Mouse (Mus musculus) heart, embryonic 11.5 days (tissue): ENCODE measurements around the gene Spaca4. TPM values are rescaled to one million over a fixed set of nuclear protein-coding genes. Genes with fewer than 3 reads are reported as not detected.
A peak's percentile ranks its signal among the peaks of the same experiment; 100 is the strongest.

Source experiments
- ATAC-seq: fragments of 200-750 bp; cut with Nextera tagmentation; replicated peaks from 2 replicates; pipeline ENCODE4 v1.8.0; 2017; ENCODE audit warnings: moderate library complexity; ENCODE audit not compliant: insufficient number of reproducible peaks, low FRiP score, low TSS enrichment
- H3K27ac ChIP-seq: fragments of 300-500 bp; sonication (generic); 2 replicates; pipeline ENCODE4 v1.5.1; 2014; ENCODE audit warnings: mild to moderate bottlenecking, low read depth, low read length
- H3K27me3 ChIP-seq: fragments of 300-500 bp; sonication (generic); 2 replicates; pipeline ENCODE4 v1.6.1; 2014; ENCODE audit warnings: mild to moderate bottlenecking, low read length, mixed read lengths; ENCODE audit not compliant: control insufficient read depth, insufficient read depth
- H3K36me3 ChIP-seq: fragments of 300-500 bp; sonication (generic); 2 replicates; pipeline ENCODE4 v1.6.1; 2014; ENCODE audit warnings: mild to moderate bottlenecking, low read length, moderate library complexity, mixed read lengths; ENCODE audit not compliant: control insufficient read depth, insufficient read depth
- H3K4me1 ChIP-seq: fragments of 300-500 bp; sonication (generic); 2 replicates; pipeline ENCODE4 v1.6.1; 2014; ENCODE audit warnings: low read length; ENCODE audit not compliant: control insufficient read depth, insufficient read depth
- H3K4me2 ChIP-seq: fragments of 300-500 bp; sonication (generic); 2 replicates; pipeline ENCODE4 v1.6.1; 2014; ENCODE audit warnings: mild to moderate bottlenecking, moderate library complexity
- H3K4me3 ChIP-seq: fragments of 300-500 bp; sonication (generic); 2 replicates; pipeline ENCODE4 v1.5.1; 2014; ENCODE audit warnings: low read depth, low read length
- H3K9ac ChIP-seq: fragments of 300-500 bp; sonication (generic); 2 replicates; pipeline ENCODE4 v1.6.1; 2014; ENCODE audit warnings: mild to moderate bottlenecking, low read depth, low read length, moderate library complexity
- H3K9me3 ChIP-seq: fragments of 300-500 bp; sonication (generic); replicated peaks from 2 replicates; pipeline ENCODE4 v1.6.1; 2016; ENCODE audit warnings: low read length; ENCODE audit not compliant: control insufficient read depth
- WGBS: fragments of 180-500 bp; shearing (Covaris S2); extraction: QIAGEN DNeasy Blood & Tissue Kit; methylation state at CpG from one replicate; pipeline ENCODE4 v1.1.7; 2014; ENCODE audit not compliant: insufficient replicate concordance; 5-methylcytosine and 5-hydroxymethylcytosine counted together
- polyA plus RNA-seq: library from polyadenylated mRNA; unstranded; fragments of >200 nt; fragmentation: Nextera tagmentation; extraction: Ambion mirVana; gene quantifications from 2 replicates; pipeline ENCODE4 v1.2.1, GENCODE M21; 2014

The Spaca4 gene
- polyA plus RNA-seq, 1 experiment from 2014 or later: not detected

GRCm38 (mm10) chr7:45718331-45718730 is 7.3 kb downstream of the Spaca4 start:
- H3K9me3 ChIP-seq: no peaks in the 10 kb centered on the region
- H3K4me2 ChIP-seq: peak overlapping the region; percentile 96
- H3K27ac ChIP-seq: peak overlapping the region; percentile 91
- no peak for ATAC-seq
- H3K4me1 ChIP-seq: peaks cover 41% of the 10 kb centered on the region
- peak overlapping the region; percentile 97 for H3K4me3 ChIP-seq
- peaks cover 23% of the 10 kb centered on the region for H3K36me3 ChIP-seq
- under 1% methylated on average over 20 of the region's 20 CpGs for WGBS
- no peaks in the 10 kb centered on the region for H3K27me3 ChIP-seq
- peak overlapping the region; percentile 99 for H3K9ac ChIP-seq

DNA sequence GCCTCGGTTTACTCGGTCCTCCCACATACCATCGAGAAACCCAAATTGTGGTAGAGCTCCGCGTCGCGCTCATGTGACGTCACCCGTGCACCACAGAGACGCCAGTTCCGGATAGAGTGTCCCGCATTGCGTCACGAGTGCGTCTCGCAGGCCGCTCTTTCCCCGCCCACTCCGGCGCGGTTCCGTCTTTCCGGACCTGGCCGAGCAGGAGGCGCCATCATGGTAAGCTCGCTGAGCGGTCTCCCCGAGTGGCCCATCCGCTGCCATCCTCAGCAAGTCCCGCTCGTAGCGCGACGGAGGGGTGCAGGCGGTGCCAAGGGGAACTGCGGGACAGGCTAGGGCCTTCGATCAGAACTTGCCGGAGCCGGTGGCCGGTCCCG is 7.7 kb downstream of the Spaca4 start, which contains the start of gene Sphk2:
Gene Sphk2 (minus strand): TSS at position 85 of the 380 bp plus-strand sequence.
- ATAC-seq: peak; percentile 70
- H3K36me3 ChIP-seq: peaks cover 23% of the 10 kb centered on the region
- 1% methylated on average over 41 of the region's 41 CpGs for WGBS

DNA sequence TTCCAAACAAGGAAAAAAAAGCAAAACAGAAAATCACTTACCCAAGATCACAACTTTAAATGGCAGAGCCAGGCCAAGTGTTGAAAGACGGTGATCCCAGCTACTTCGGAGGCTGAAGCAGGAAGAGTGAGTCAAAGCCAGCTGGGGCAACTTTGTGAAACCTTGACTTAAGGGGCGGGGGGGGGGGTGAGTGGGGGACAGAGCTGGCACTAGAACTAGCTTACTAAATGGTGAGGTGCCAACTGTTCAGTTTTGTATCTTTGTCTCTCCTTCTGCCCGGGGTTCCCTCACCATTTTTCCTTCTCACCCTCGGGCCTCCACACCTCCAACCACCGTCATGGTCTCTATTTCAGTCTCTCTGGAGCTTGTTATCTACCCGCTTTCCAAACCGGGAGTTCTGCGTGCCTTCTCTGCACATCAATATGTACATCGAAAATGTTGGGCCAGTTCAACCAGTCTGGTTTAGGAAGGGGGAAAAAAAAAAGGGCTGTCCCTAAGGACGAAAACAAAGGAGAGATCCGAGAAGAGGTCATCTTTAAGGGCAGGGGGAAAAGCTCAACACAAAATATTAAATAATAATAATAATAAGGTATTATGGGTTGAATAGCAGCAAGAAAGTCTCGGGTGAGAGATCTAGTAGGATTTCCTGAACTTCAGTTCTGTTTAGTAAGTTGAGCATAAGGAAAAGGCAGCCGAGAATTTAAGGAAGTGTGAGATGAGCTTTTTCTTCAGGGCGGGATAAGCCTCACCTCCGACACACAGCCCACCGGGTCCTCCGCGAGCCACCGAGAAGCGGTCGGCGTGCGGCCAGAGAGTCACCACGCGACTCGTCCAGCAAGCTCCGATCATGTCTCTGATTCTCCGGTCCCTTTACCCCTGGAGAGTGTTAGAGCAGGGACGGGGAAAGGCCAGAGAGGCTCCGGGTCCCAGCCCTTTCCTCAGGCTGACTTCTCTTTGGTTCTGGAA is 8.4 kb downstream of the Spaca4 start:
- peaks cover 28% of the 10 kb centered on the region for H3K36me3 ChIP-seq
- peak overlapping the region; percentile 91 for H3K27ac ChIP-seq
- peak overlapping the region; percentile 96 for H3K4me2 ChIP-seq
- H3K4me3 ChIP-seq: peak overlapping the region; percentile 97
- no peaks in the 10 kb centered on the region for H3K9me3 ChIP-seq
- peaks cover 41% of the 10 kb centered on the region for H3K4me1 ChIP-seq
- ATAC-seq: peak; percentile 29
- 8% methylated on average over 31 of the region's 31 CpGs for WGBS
- H3K27me3 ChIP-seq: no peaks in the 10 kb centered on the region
- peak overlapping the region; percentile 93 for H3K9ac ChIP-seq

More for the DNA sequence above, 7.7 kb downstream of the Spaca4 start, which contains the start of gene Sphk2:
- Histone ChIP-seq H3K4me3 (peak within 1 kb of the TSS; percentile 97), H3K27ac (peak within 1 kb of the TSS; percentile 91), H3K4me1 (peaks cover 41% of the 10 kb centered on the region), H3K9me3 (no peaks in the 10 kb centered on the region), H3K27me3 (no peaks in the 10 kb centered on the region), H3K9ac (peak within 1 kb of the TSS; percentile 99), H3K4me2 (peak within 1 kb of the TSS; percentile 96)

DNA sequence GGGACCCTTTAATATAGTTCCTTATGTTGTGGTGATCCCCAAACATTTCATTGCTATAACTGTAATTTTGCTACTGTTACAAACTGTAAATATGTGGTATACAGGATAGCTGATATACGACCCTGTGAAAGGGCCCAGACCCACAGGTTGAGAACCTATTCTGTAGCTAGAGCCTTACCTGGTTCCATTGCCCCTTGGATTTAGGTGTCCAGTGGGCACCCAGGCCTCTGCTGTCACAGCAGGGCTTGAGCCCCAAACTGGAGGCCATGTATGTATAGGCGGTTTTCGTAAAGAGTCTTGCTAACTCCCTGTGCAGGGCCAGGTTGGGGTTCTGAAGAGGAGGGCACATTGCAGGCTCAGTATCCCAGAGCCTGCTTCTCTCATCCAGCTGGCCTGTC is 9.2 kb downstream of the Spaca4 start:
- H3K27me3 ChIP-seq: no peaks in the 10 kb centered on the region
- ATAC-seq: no peak
- peak overlapping the region; percentile 93; the same call in 1 of the 2 replicates for H3K9ac ChIP-seq
- peaks cover 34% of the 10 kb centered on the region for H3K36me3 ChIP-seq
- H3K9me3 ChIP-seq: no peaks in the 10 kb centered on the region
- H3K4me2 ChIP-seq: peak overlapping the region; percentile 96
- H3K27ac ChIP-seq: no peak overlapping the region
- peak overlapping the region; percentile 97 for H3K4me3 ChIP-seq
- 84% methylated on average over 3 of the region's 3 CpGs for WGBS
- H3K4me1 ChIP-seq: peaks cover 41% of the 10 kb centered on the region

DNA sequence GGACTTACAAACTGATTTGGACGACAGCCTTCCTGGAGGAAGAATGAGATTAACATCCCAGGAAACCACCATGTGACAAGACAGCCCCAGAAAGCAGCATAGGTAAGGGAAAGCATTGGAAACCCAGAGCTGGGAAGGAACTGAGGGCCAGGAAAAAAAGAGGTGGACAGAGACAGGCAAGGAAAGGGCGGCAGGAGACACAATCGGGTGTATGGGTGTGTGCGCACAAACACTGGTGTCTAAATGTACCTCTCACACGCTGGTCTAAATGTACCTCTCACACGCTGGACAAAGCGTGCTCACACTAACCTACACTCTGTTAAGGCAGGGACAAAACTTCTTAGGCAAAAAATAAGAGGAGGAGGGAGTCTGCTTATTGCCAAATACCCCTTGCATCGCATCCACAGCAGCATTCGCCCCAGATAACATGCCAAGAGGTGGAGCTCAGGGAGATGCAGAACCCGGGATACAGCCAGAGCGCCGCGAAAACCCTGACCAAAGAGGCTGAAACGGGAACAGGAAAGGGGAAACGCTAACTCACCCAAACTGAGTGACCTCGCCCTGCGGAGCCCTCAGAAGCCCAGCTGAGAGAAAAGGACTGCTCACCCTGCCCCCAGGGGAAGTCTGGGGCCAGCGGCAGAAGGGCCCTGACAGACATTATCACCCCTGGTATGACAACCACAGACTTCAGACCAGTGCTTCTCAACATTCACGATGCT is 9.7 kb downstream of the Spaca4 start:
- peaks cover 41% of the 10 kb centered on the region for H3K4me1 ChIP-seq
- H3K27ac ChIP-seq: peak overlapping the region; percentile 60
- H3K36me3 ChIP-seq: peaks cover 35% of the 10 kb centered on the region
- H3K4me3 ChIP-seq: peak overlapping the region; percentile 97
- no peaks in the 10 kb centered on the region for H3K27me3 ChIP-seq
- peak overlapping the region; percentile 96 for H3K4me2 ChIP-seq
- no peak for ATAC-seq
- 80% methylated on average over 19 of the region's 19 CpGs for whole genome bisulfite sequencing
- no peaks in the 10 kb centered on the region for H3K9me3 ChIP-seq
- peak overlapping the region; percentile 54; the same call in 1 of the 2 replicates for H3K9ac ChIP-seq

DNA sequence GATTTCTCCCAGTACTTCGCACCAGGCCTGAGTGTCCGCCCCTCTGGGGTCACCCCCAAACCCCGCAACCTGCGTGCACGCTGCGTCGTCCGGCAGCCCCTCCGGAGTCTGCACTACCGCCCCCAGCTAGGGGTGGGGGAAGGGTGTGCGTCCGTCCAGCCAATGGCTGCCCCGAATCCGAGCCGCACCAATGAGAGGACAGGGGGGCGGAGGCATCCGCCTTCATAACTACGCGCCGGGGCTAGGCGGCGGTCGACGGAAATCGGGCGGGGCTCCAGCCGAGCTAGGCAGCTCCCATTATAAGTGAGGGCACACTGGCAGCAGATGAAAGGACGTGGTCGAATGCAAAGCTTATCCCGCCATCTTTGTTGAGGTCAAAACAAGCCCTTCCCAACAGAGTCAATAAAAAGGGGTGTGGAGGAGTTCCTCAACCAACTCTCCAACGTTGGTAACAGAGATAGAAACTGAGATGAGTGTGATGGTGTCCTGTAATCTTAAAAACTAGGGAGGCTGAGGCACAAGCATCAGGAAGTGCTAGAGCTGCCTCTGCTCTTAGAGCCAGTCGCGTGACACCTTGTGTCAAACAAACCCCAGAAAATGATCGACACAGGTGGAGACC is 10.4 kb downstream of the Spaca4 start, which contains the start of gene Rpl18:
Gene Rpl18 (plus strand): TSS at position 368 of the 619 bp plus-strand sequence.
- peak within 1 kb of the TSS; percentile 78 for H3K9ac ChIP-seq
- WGBS: 6% methylated on average over 34 of the region's 34 CpGs
- H3K36me3 ChIP-seq: peaks cover 32% of the 10 kb centered on the region
- H3K4me1 ChIP-seq: peaks cover 41% of the 10 kb centered on the region
- peak within 1 kb of the TSS; percentile 97 for H3K4me3 ChIP-seq
- H3K4me2 ChIP-seq: peak within 1 kb of the TSS; percentile 96
- H3K9me3 ChIP-seq: no peaks in the 10 kb centered on the region
- peak within 1 kb of the TSS; percentile 60 for H3K27ac ChIP-seq
- peak; percentile 88 for ATAC-seq
- H3K27me3 ChIP-seq: no peaks in the 10 kb centered on the region

DNA sequence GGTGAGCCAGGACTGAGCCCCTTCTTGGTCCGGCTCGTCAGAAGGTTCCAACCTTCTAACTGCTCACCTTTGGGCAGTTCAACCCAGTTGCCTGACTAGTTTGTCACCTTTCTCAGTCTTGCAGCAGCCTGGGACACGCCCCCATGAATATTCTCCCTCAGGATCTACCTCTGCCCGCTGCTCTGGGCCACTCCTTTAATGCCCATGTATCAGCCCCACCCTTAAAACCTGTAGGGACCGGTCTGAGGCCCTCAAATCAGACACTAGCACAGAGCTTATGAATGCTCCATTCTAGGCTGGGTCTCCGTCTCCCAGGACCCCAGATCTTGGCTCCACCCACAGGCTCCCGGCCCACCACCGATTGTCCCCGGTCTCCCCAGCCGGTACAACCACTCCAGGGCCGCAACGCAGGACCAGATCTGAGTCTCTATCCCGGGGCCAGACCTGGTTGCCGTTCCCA is 11.0 kb downstream of the Spaca4 start:
- Histone ChIP-seq H3K4me1 (peaks cover 38% of the 10 kb centered on the region), H3K4me3 (peak overlapping the region; percentile 97), H3K9ac (peak overlapping the region; percentile 78), H3K27ac (0 out of 2 replicates have a peak overlapping the region, but pooled peaks have one; percentile 0), H3K27me3 (no peaks in the 10 kb centered on the region), H3K36me3 (peaks cover 29% of the 10 kb centered on the region), H3K4me2 (peak overlapping the region; percentile 96), H3K9me3 (no peaks in the 10 kb centered on the region)
- WGBS: 11% methylated on average over 14 of the region's 14 CpGs
- peak; percentile 16 for ATAC-seq
